Mouse (Mus musculus) bone marrow, adult 2 months (tissue): Measurements from ENCODE around the gene Gpr180.

Source experiments
- CTCF ChIP-seq: fragments of 200-500 bp; IDR thresholded peaks from 2 replicates; pipeline ENCODE4 v1.5.1; 2011; ENCODE audit warnings: low read length, control low read depth; ENCODE audit not compliant: control insufficient read depth, insufficient read depth
- POLR2A ChIP-seq: fragments of 200-500 bp; IDR thresholded peaks from 2 replicates; pipeline ENCODE4 v1.6.1; 2011; ENCODE audit warnings: low read depth, mild to moderate bottlenecking, control low read depth, low read length, borderline replicate concordance; ENCODE audit not compliant: control insufficient read depth

- TF ChIP-seq POLR2A (no peak), CTCF (no peak)
Observed at GRCm38 (mm10) chr14:118137487-118137886, 529 bp downstream of the Gpr180 start.
